Mouse (Mus musculus): ENCODE results near the gene Dyrk1a.

DNA sequence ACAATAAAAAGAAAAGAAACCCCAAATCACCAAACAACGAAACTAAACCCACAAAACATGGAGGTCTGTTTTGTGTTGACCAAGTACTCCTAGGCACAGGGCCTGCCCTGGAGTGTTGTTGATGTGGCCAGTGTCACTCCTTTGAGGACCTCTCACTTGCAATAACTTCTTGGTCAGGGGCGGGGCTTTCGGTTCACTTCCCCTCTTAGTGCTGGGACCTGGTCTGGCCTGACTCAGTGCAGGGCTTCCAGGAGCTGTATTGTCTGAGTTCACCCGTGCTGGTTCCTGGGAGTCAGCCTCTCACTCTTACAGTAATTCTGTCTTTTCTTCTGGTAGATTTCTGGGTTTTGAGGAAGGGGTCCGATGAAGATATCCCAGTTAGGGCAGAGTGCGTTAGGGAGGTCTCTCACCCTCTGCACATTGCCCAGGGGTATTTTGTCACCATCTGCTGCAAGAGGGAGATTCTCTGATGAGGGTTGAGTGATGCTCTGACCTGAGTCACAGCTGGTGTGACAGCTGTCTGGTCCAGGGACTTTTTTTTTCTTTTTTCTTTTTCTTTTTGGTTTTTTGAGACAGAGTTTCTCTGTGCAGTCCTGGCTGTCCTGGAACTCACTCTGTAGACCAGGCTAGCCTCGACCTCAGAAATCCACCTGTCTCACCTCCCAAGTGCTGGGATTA, 150.8 kb downstream of the Dyrk1a start:
- TF ChIP-seq CTCF (IDR thresholded peaks at IDR 0.05), result no peak
- TF ChIP-seq EP300 (IDR thresholded peaks at IDR 0.05; ENCODE audit: insufficient read depth, low read depth, low read length), result no peak
- no peak for TF ChIP-seq POLR2A (IDR thresholded peaks at IDR 0.05; ENCODE audit: insufficient read depth, low read depth, low read length)

Data from heart, adult 2 months (tissue).